Mouse (Mus musculus): Measurements from ENCODE around the gene Hibadh.

Hibadh gene

GRCm38 (mm10) chr6:52639546-52640223 is 504 bp downstream of the Hibadh start:
- DNase-seq (ENCODE audit: low read depth in 1 of 2, low spot score in 2 of 2) = no peak

GRCm38 (mm10) chr6:52638471-52639185 is 1.6 kb downstream of the Hibadh start:
- no peak for DNase-seq (ENCODE audit: low read depth in 1 of 2, low spot score in 2 of 2)

GRCm38 (mm10) chr6:52637337-52637736 is 2.9 kb downstream of the Hibadh start:
- DNase-seq (ENCODE audit: low read depth in 1 of 2, low spot score in 2 of 2) = no peak

- DNase-seq (ENCODE audit: low read depth in 1 of 2, low spot score in 2 of 2) = no peak
Measured at GRCm38 (mm10) chr6:52635395-52635794, 4.8 kb downstream of the Hibadh start.

GRCm38 (mm10) chr6:52630625-52631024 is 9.6 kb downstream of the Hibadh start:
- no peak for DNase-seq (ENCODE audit: low read depth in 1 of 2, low spot score in 2 of 2)

GRCm38 (mm10) chr6:52629180-52629579 is 11.0 kb downstream of the Hibadh start:
- no peak for DNase-seq (ENCODE audit: low read depth in 1 of 2, low spot score in 2 of 2)

GRCm38 (mm10) chr6:52626735-52627134 is 13.5 kb downstream of the Hibadh start:
- DNase-seq (ENCODE audit: low read depth in 1 of 2, low spot score in 2 of 2) = no peak

- no peak for DNase-seq (ENCODE audit: low read depth in 1 of 2, low spot score in 2 of 2)
Measured at GRCm38 (mm10) chr6:52623741-52624140, 16.4 kb downstream of the Hibadh start.

- DNase-seq (ENCODE audit: low read depth in 1 of 2, low spot score in 2 of 2) = no peak
Measured at GRCm38 (mm10) chr6:52621731-52622480, 18.3 kb downstream of the Hibadh start.

- DNase-seq (ENCODE audit: low read depth in 1 of 2, low spot score in 2 of 2) = no peak
Measured at GRCm38 (mm10) chr6:52620090-52620489, 20.1 kb downstream of the Hibadh start.

- DNase-seq (ENCODE audit: low read depth in 1 of 2, low spot score in 2 of 2) = no peak
Measured at GRCm38 (mm10) chr6:52609626-52610352, 30.4 kb downstream of the Hibadh start.

GRCm38 (mm10) chr6:52608121-52608520 is 32.1 kb downstream of the Hibadh start:
- no peak for DNase-seq (ENCODE audit: low read depth in 1 of 2, low spot score in 2 of 2)

GRCm38 (mm10) chr6:52606746-52607347 is 33.3 kb downstream of the Hibadh start:
- no peak for DNase-seq (ENCODE audit: low read depth in 1 of 2, low spot score in 2 of 2)

- DNase-seq (ENCODE audit: low read depth in 1 of 2, low spot score in 2 of 2) = no peak
Measured at GRCm38 (mm10) chr6:52601706-52602642, 38.2 kb downstream of the Hibadh start.

GRCm38 (mm10) chr6:52601117-52601516 is 39.1 kb downstream of the Hibadh start:
- DNase-seq (ENCODE audit: low read depth in 1 of 2, low spot score in 2 of 2) = no peak

- DNase-seq (ENCODE audit: low read depth in 1 of 2, low spot score in 2 of 2) = no peak
Measured at GRCm38 (mm10) chr6:52594752-52595151, 45.4 kb downstream of the Hibadh start.

GRCm38 (mm10) chr6:52586564-52586963 is 53.6 kb downstream of the Hibadh start:
- DNase-seq (ENCODE audit: low read depth in 1 of 2, low spot score in 2 of 2) = no peak

GRCm38 (mm10) chr6:52584383-52584782 is 55.8 kb downstream of the Hibadh start:
- no peak for DNase-seq (ENCODE audit: low read depth in 1 of 2, low spot score in 2 of 2)

- DNase-seq (ENCODE audit: low read depth in 1 of 2, low spot score in 2 of 2) = no peak
Measured at GRCm38 (mm10) chr6:52581081-52581480, 59.1 kb downstream of the Hibadh start.

GRCm38 (mm10) chr6:52578322-52578721 is 61.9 kb downstream of the Hibadh start:
- DNase-seq (ENCODE audit: low read depth in 1 of 2, low spot score in 2 of 2) = no peak

Data from monocyte, adult 2 months (primary cell).